Mouse (Mus musculus) ES-E14 (cell line): ENCODE results near the gene Madd. TPM values are rescaled to one million over a fixed set of nuclear protein-coding genes. Genes with fewer than 3 reads are reported as not detected.
A peak's percentile ranks its signal among the peaks of the same experiment; 100 is the strongest.

Experiments
- DNase-seq: peaks from one replicate; pipeline ENCODE4 v3.0.0-alpha.2; 2013; ENCODE audit warnings: low read depth, low spot score
- H3K27ac ChIP-seq: 2 replicates; pipeline ENCODE4 v1.5.1; 2012; ENCODE audit warnings: low read depth, mild to moderate bottlenecking, low read length, moderate library complexity, mixed read lengths; ENCODE audit not compliant: poor library complexity, insufficient read depth, severe bottlenecking
- H3K36me3 ChIP-seq: 2 replicates; pipeline ENCODE4 v1.6.1; 2012; ENCODE audit warnings: mild to moderate bottlenecking, low read length, moderate library complexity, mixed read lengths; ENCODE audit not compliant: control insufficient read depth, poor library complexity, insufficient read depth, severe bottlenecking
- H3K4me1 ChIP-seq, 2 experiments: fragments of 150-350 bp in 1 of 2; sonication (generic) in 1 of 2; 2 replicates each; pipeline ENCODE4 v1.6.1; 2012; ENCODE audit warnings: low read length in 2 of 2, mild to moderate bottlenecking in 1 of 2, mixed read lengths in 1 of 2; ENCODE audit not compliant: control insufficient read depth in 2 of 2, insufficient read depth in 2 of 2, poor library complexity in 1 of 2
- H3K4me3 ChIP-seq, 2 experiments: fragments of 150-350 bp in 1 of 2; sonication (generic) in 1 of 2; 2 replicates each; pipeline ENCODE4 v1.5.1; 2012; ENCODE audit warnings: low read length in 2 of 2, low read depth in 1 of 2, mild to moderate bottlenecking in 1 of 2, mixed read lengths in 1 of 2; ENCODE audit not compliant: insufficient read depth in 1 of 2, poor library complexity in 1 of 2, severe bottlenecking in 1 of 2
- H3K9ac ChIP-seq: 2 replicates; pipeline ENCODE4 v1.6.1; 2012; ENCODE audit warnings: low read depth, mild to moderate bottlenecking, low read length, mixed read lengths; ENCODE audit not compliant: poor library complexity, insufficient read depth, severe bottlenecking
- H3K9me3 ChIP-seq: fragments of 150-350 bp; sonication (generic); 2 replicates; pipeline ENCODE4 v1.6.1; 2012; ENCODE audit warnings: low read depth, mild to moderate bottlenecking, low read length; ENCODE audit not compliant: control insufficient read depth, insufficient read depth
- CHD2 ChIP-seq: IDR thresholded peaks from 2 replicates; pipeline ENCODE4 v1.6.1; 2014; ENCODE audit warnings: mild to moderate bottlenecking, low read depth, low read length, inconsistent platforms
- HCFC1 ChIP-seq: IDR thresholded peaks from 2 replicates; pipeline ENCODE4 v1.6.1; 2012; ENCODE audit warnings: low read length, inconsistent platforms, borderline replicate concordance; ENCODE audit not compliant: insufficient read depth
- MAFK ChIP-seq: IDR thresholded peaks from 2 replicates; pipeline ENCODE4 v1.6.1; 2014; ENCODE audit warnings: mild to moderate bottlenecking, low read depth, low read length, inconsistent platforms; ENCODE audit not compliant: insufficient read depth
- ZC3H11A ChIP-seq: IDR thresholded peaks from 2 replicates; pipeline ENCODE4 v1.6.1; 2012; ENCODE audit warnings: low read depth, mild to moderate bottlenecking, inconsistent platforms, low read length, borderline replicate concordance
- ZNF384 ChIP-seq: IDR thresholded peaks from 2 replicates; pipeline ENCODE4 v1.6.1; 2012; ENCODE audit warnings: low read depth, low read length, inconsistent platforms
- in situ Hi-C, 2 experiments: fragments of 600-800 bp; cut with MboI; formaldehyde crosslinking; loops; one replicate each; pipeline ENCODE4 v1.15.1; 2025; ENCODE audit warnings: low sequenced_read_pairs in 2 of 2, inconsistent platforms in 1 of 2; ENCODE audit not compliant: unreplicated experiment in 2 of 2
- total RNA-seq: library from RNA; depleted of rRNA; stranded (reverse); fragments of 300-350 nt; gene quantifications from 2 replicates; pipeline ENCODE4 v1.2.3, GENCODE M21; 2012

Gene Madd
- total RNA-seq, 1 experiment, result 6.7 TPM

GRCm38 (mm10) chr2:91109807-91110385, 73.7 kb downstream of the Madd start:
- no peak for TF ChIP-seq MAFK
- TF ChIP-seq HCFC1, result no peak
- no peak for TF ChIP-seq CHD2
- no peak for TF ChIP-seq ZC3H11A
- no peak for TF ChIP-seq ZNF384
- DNase-seq, result no peak

GRCm38 (mm10) chr2:91109241-91109640, 74.4 kb downstream of the Madd start:
- H3K4me1 ChIP-seq, result peaks cover 0 to 9% of the 10 kb centered on the region in 2 experiments; a peak in 2 of 4 replicates
- no peak overlapping the region for H3K9ac ChIP-seq
- no peaks in the 10 kb centered on the region for H3K36me3 ChIP-seq
- in situ Hi-C loops, result loop anchor here in 1 of 2 experiments (25.0 kb wide), 1 partner anchor 378 kb away; no protein-coding TSS in a partner anchor
- TF ChIP-seq HCFC1 (no peak), ZC3H11A (no peak), ZNF384 (no peak)
- no peak for DNase-seq
- no peaks in the 10 kb centered on the region for H3K9me3 ChIP-seq
- H3K27ac ChIP-seq, result no peak overlapping the region
- no peak overlapping the region for H3K4me3 ChIP-seq

More at GRCm38 (mm10) chr2:91109807-91110385, 73.7 kb downstream of the Madd start:
- Histone ChIP-seq H3K4me1 (peaks cover 0 to 9% of the 10 kb centered on the region in 2 experiments; a peak in 2 of 4 replicates), H3K4me3 (no peak overlapping the region), H3K9ac (no peak overlapping the region), H3K9me3 (no peaks in the 10 kb centered on the region), H3K27ac (no peak overlapping the region), H3K36me3 (no peaks in the 10 kb centered on the region)
- in situ Hi-C loops, result loop anchor here in 1 of 2 experiments (10.0 to 25.0 kb wide), 2 partner anchors 125 to 377 kb away; partner anchors contain the start of gene Ddb2

- in situ Hi-C loops, result loop anchor here in 1 of 2 experiments (25.0 kb wide), 1 partner anchor 379 kb away; no protein-coding TSS in a partner anchor
- no peak for TF ChIP-seq CHD2
- TF ChIP-seq ZC3H11A, result no peak
- no peak for TF ChIP-seq ZNF384
- no peak for TF ChIP-seq HCFC1
- no peak for TF ChIP-seq MAFK
- no peak for DNase-seq
Measured at GRCm38 (mm10) chr2:91108156-91108555, 75.5 kb downstream of the Madd start.

GRCm38 (mm10) chr2:91101124-91101740, 82.4 kb downstream of the Madd start:
- in situ Hi-C loops, result loop anchor here in 1 of 2 experiments (25.0 kb wide), 1 partner anchor 386 kb away; no protein-coding TSS in a partner anchor
- no peak overlapping the region for H3K27ac ChIP-seq
- no peak for TF ChIP-seq HCFC1
- TF ChIP-seq ZC3H11A, result peak; percentile 88
- no peak for TF ChIP-seq MAFK
- no peak for TF ChIP-seq ZNF384
- TF ChIP-seq CHD2, result no peak

More at GRCm38 (mm10) chr2:91108156-91108555, 75.5 kb downstream of the Madd start:
- Histone ChIP-seq H3K27ac (no peak overlapping the region), H3K36me3 (no peaks in the 10 kb centered on the region), H3K4me1 (peaks cover 0 to 5% of the 10 kb centered on the region in 2 experiments; a peak in 2 of 4 replicates), H3K9ac (no peak overlapping the region), H3K9me3 (no peaks in the 10 kb centered on the region), H3K4me3 (no peak overlapping the region)

More at GRCm38 (mm10) chr2:91101124-91101740, 82.4 kb downstream of the Madd start:
- Histone ChIP-seq H3K9me3 (no peaks in the 10 kb centered on the region), H3K4me1 (peaks cover 0 to 5% of the 10 kb centered on the region in 2 experiments; a peak in 2 of 4 replicates), H3K4me3 (no peak overlapping the region), H3K36me3 (no peaks in the 10 kb centered on the region), H3K9ac (no peak overlapping the region)
- DNase-seq, result peak; percentile 91
